Mouse (Mus musculus) hindbrain, embryonic 15.5 days (tissue): ENCODE data around the gene Mettl22. TPM values are rescaled to one million over a fixed set of nuclear protein-coding genes. Genes with fewer than 3 reads are reported as not detected.
A peak's percentile ranks its signal among the peaks of the same experiment; 100 is the strongest.

Experiments
- ATAC-seq: fragments of 200-750 bp; cut with Nextera tagmentation; 2 replicates; pipeline ENCODE4 v1.8.0; 2017; ENCODE audit warnings: low read depth, moderate number of reproducible peaks, moderate TSS enrichment; ENCODE audit not compliant: low FRiP score
- H3K27ac ChIP-seq: fragments of 300-500 bp; sonication (generic); replicated peaks from 2 replicates; pipeline ENCODE4 v1.5.1; 2015; ENCODE audit warnings: mild to moderate bottlenecking, inconsistent platforms
- H3K27me3 ChIP-seq: fragments of 300-500 bp; sonication (generic); 2 replicates; pipeline ENCODE4 v1.6.1; 2015; ENCODE audit warnings: control low read depth, inconsistent platforms
- H3K36me3 ChIP-seq: fragments of 300-500 bp; sonication (generic); 2 replicates; pipeline ENCODE4 v1.6.1; 2015; ENCODE audit warnings: control low read depth, inconsistent platforms
- H3K4me1 ChIP-seq: fragments of 300-500 bp; sonication (generic); replicated peaks from 2 replicates; pipeline ENCODE4 v1.6.1; 2015; ENCODE audit warnings: control low read depth, inconsistent platforms
- H3K4me2 ChIP-seq: fragments of 300-500 bp; sonication (generic); 2 replicates; pipeline ENCODE4 v1.6.1; 2015; ENCODE audit warnings: moderate library complexity, mild to moderate bottlenecking, inconsistent platforms
- H3K4me3 ChIP-seq: fragments of 300-500 bp; sonication (generic); 2 replicates; pipeline ENCODE4 v1.5.1; 2015; ENCODE audit warnings: mild to moderate bottlenecking, inconsistent platforms
- H3K9ac ChIP-seq: fragments of 300-500 bp; sonication (generic); 2 replicates; pipeline ENCODE4 v1.6.1; 2015; ENCODE audit warnings: inconsistent platforms
- H3K9me3 ChIP-seq: fragments of 300-500 bp; sonication (generic); 2 replicates; pipeline ENCODE4 v1.6.1; 2016; ENCODE audit warnings: control low read depth, inconsistent platforms
- WGBS: fragments of 180-500 bp; shearing (Covaris S2); methylation state at CpG from one replicate; pipeline ENCODE4 v1.1.7; 2015; 5-methylcytosine and 5-hydroxymethylcytosine counted together
- polyA plus RNA-seq: library from polyadenylated mRNA; unstranded; fragments of >200 nt; fragmentation: Nextera tagmentation; extraction: Ambion mirVana; gene quantifications from 2 replicates; pipeline ENCODE4 v1.2.1, GENCODE M21; 2015

Mettl22 gene
- polyA plus RNA-seq, 1 experiment from 2014 or later = 51.7 TPM

GRCm38 (mm10) chr16:8458391-8458790 lies 12.2 kb upstream of the Mettl22 start:
- Histone ChIP-seq H3K27me3 (no peaks in the 10 kb centered on the region), H3K4me3 (no peak overlapping the region), H3K27ac (no peak overlapping the region), H3K36me3 (no peaks in the 10 kb centered on the region), H3K4me2 (no peak overlapping the region), H3K9me3 (no peaks in the 10 kb centered on the region), H3K4me1 (0 out of 2 replicates have a peak, but pooled peaks cover 3% of the 10 kb centered on the region), H3K9ac (no peak overlapping the region)
- WGBS = 94% methylated on average over 4 of the region's 4 CpGs
- ATAC-seq = no peak

DNA sequence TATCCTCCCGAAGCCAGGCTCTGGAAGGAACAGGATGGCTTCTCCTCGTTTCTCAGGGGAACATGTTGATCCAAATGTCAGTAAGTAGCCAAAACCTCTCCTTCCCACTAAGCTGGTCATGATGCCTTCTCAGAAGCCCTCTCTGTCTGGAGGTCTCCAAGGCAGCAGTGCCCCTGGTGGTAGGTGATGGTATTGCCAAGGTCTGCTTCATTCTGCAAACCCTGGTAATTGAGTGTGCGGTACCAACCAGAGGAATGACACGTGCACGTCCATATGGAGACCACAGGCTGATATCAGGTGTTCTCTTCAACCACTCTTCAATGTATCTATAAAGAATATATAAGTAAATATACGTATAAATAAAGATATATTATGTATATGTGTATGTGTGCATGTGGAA lies 11.5 kb upstream of the Mettl22 start:
- no peaks in the 10 kb centered on the region for H3K9me3 ChIP-seq
- no peaks in the 10 kb centered on the region for H3K27me3 ChIP-seq
- H3K4me2 ChIP-seq = no peak overlapping the region
- WGBS = 39% methylated on average over 6 of the region's 6 CpGs
- H3K36me3 ChIP-seq = no peaks in the 10 kb centered on the region
- no peak overlapping the region for H3K27ac ChIP-seq
- no peak for ATAC-seq
- no peak overlapping the region for H3K9ac ChIP-seq
- H3K4me1 ChIP-seq = 0 out of 2 replicates have a peak, but pooled peaks cover 3% of the 10 kb centered on the region
- no peak overlapping the region for H3K4me3 ChIP-seq

DNA sequence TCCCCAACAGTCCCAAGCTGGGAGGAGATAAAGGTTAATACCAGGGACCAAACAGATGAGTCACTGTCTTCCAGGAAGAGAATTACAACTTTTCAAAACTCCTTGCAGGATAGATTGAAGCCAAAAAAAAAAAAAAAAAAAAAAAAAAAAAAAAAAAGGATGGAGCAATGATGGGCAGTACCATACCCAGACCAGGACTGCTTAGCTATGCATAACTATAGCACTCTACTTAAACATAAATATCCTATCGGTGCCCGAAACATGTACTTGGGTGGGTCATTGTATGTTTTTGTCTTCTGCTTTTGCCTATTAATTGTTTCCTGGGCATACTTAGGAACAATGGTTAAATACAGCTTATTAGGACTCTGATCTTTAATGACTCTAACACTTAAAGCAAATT lies 456 bp upstream of the Mettl22 start:
- WGBS = 83% methylated on average over 2 of the region's 2 CpGs
- H3K9ac ChIP-seq = peak overlapping the region; percentile 80; the same call in 1 of the 2 replicates
- ATAC-seq = peak; percentile 47; the same call in 1 of the 2 replicates
- peaks cover 5% of the 10 kb centered on the region; the same call in 1 of the 2 replicates for H3K36me3 ChIP-seq
- H3K9me3 ChIP-seq = no peaks in the 10 kb centered on the region
- peaks cover 14% of the 10 kb centered on the region for H3K4me1 ChIP-seq
- no peaks in the 10 kb centered on the region for H3K27me3 ChIP-seq
- H3K27ac ChIP-seq = no peak overlapping the region
- H3K4me3 ChIP-seq = peak overlapping the region; percentile 87
- peak overlapping the region; percentile 80 for H3K4me2 ChIP-seq

- H3K4me1 ChIP-seq = peaks cover 7% of the 10 kb centered on the region; the same call in 1 of the 2 replicates
- H3K4me3 ChIP-seq = no peak overlapping the region
- no peaks in the 10 kb centered on the region for H3K27me3 ChIP-seq
- no peak overlapping the region for H3K4me2 ChIP-seq
- no peak for ATAC-seq
- no peak overlapping the region for H3K27ac ChIP-seq
- H3K9ac ChIP-seq = no peak overlapping the region
- peaks cover 38% of the 10 kb centered on the region for H3K36me3 ChIP-seq
- no peaks in the 10 kb centered on the region for H3K9me3 ChIP-seq
- WGBS = 93% methylated on average over 9 of the region's 9 CpGs
Observed at GRCm38 (mm10) chr16:8487396-8488005, 16.9 kb downstream of the Mettl22 start.

- Histone ChIP-seq H3K27me3 (no peaks in the 10 kb centered on the region), H3K4me3 (no peak overlapping the region), H3K4me1 (peaks cover 7% of the 10 kb centered on the region; the same call in 1 of the 2 replicates), H3K36me3 (peaks cover 25% of the 10 kb centered on the region), H3K9me3 (no peaks in the 10 kb centered on the region), H3K9ac (no peak overlapping the region), H3K27ac (0 out of 2 replicates have a peak overlapping the region, but pooled peaks have one; percentile 9), H3K4me2 (no peak overlapping the region)
- ATAC-seq = no peak
- 70% methylated on average over 5 of the region's 5 CpGs for WGBS
Observed at GRCm38 (mm10) chr16:8489340-8489739, 18.8 kb downstream of the Mettl22 start.

- no peak overlapping the region for H3K27ac ChIP-seq
- no peak overlapping the region for H3K4me2 ChIP-seq
- no peak for ATAC-seq
- WGBS = 32% methylated on average over 13 of the region's 13 CpGs
- no peaks in the 10 kb centered on the region for H3K9me3 ChIP-seq
- H3K27me3 ChIP-seq = peaks cover 2% of the 10 kb centered on the region; the same call in 1 of the 2 replicates
- no peak overlapping the region for H3K9ac ChIP-seq
- no peak overlapping the region for H3K4me3 ChIP-seq
- peaks cover 13% of the 10 kb centered on the region; the same call in 1 of the 2 replicates for H3K36me3 ChIP-seq
- H3K4me1 ChIP-seq = peaks cover 7% of the 10 kb centered on the region; the same call in 1 of the 2 replicates
Observed at GRCm38 (mm10) chr16:8491743-8492490, 21.3 kb downstream of the Mettl22 start.

DNA sequence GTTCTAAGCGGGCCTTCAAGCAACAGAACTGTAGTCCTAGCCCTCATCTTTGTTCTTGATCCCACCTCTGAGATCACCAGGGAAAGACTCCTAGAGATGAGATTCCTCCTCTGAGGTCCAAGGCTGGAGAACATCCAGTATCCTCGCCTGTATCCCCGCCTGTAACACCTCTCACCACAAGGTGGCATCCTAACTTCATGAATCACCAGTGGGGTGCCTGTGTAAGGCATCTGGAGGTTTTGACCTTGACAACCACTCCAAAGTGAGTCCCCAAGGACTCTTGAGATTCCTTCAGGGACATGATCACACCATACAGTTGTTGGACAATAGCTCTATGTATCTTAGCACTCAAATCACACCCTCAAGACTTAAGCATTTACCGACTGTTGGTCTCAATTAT lies 23.7 kb downstream of the Mettl22 start:
- Histone ChIP-seq H3K4me2 (no peak overlapping the region), H3K9ac (no peak overlapping the region), H3K27me3 (peaks cover 2% of the 10 kb centered on the region; the same call in 1 of the 2 replicates), H3K36me3 (no peaks in the 10 kb centered on the region; the same call in 1 of the 2 replicates), H3K27ac (no peak overlapping the region), H3K9me3 (no peaks in the 10 kb centered on the region), H3K4me3 (no peak overlapping the region), H3K4me1 (peaks cover 7% of the 10 kb centered on the region; the same call in 1 of the 2 replicates)
- peak; percentile 73; the same call in 1 of the 2 replicates for ATAC-seq
- WGBS = 18% methylated on average over 4 of the region's 4 CpGs

DNA sequence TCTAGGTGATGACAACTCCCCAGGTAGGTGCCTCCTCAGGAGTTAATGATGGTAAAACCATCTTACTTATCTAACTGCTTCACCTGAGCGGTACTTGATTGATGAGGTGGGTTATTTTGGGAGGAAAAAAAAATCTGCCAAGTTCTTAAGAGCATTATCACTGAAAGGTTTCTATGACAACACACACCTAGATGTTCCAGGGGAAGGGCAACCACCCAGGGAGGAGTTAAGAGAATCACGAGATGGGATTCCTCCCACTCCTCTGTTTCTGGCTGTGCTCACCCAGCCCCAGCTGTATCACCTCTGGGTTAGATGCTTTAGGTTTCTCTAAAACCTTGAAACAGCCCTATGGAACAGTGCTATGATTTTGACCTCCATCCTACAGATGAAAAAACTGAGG lies 26.4 kb downstream of the Mettl22 start:
- 58% methylated on average over 2 of the region's 2 CpGs for WGBS

GRCm38 (mm10) chr16:8504271-8504670 lies 33.7 kb downstream of the Mettl22 start:
- Histone ChIP-seq H3K36me3 (no peaks in the 10 kb centered on the region), H3K4me3 (no peak overlapping the region), H3K9ac (no peak overlapping the region), H3K27ac (no peak overlapping the region), H3K4me2 (no peak overlapping the region), H3K9me3 (no peaks in the 10 kb centered on the region), H3K4me1 (no peaks in the 10 kb centered on the region), H3K27me3 (no peaks in the 10 kb centered on the region)
- 34% methylated on average over 2 of the region's 2 CpGs for WGBS
- no peak for ATAC-seq

More for the DNA sequence above, 26.4 kb downstream of the Mettl22 start:
- Histone ChIP-seq H3K36me3 (no peaks in the 10 kb centered on the region), H3K27ac (no peak overlapping the region), H3K9ac (no peak overlapping the region), H3K4me3 (no peak overlapping the region), H3K27me3 (peaks cover 2% of the 10 kb centered on the region; the same call in 1 of the 2 replicates), H3K4me2 (no peak overlapping the region), H3K9me3 (no peaks in the 10 kb centered on the region), H3K4me1 (0 out of 2 replicates have a peak, but pooled peaks cover 3% of the 10 kb centered on the region)
- ATAC-seq = no peak

- no peak for ATAC-seq
- Histone ChIP-seq H3K4me3 (no peak overlapping the region), H3K4me2 (no peak overlapping the region), H3K9ac (no peak overlapping the region), H3K27ac (no peak overlapping the region), H3K36me3 (no peaks in the 10 kb centered on the region), H3K4me1 (peaks cover 19% of the 10 kb centered on the region), H3K9me3 (no peaks in the 10 kb centered on the region), H3K27me3 (no peaks in the 10 kb centered on the region)
- WGBS = 69% methylated on average over 5 of the region's 5 CpGs
Observed at GRCm38 (mm10) chr16:8509894-8510293, 39.3 kb downstream of the Mettl22 start.

- no peaks in the 10 kb centered on the region for H3K9me3 ChIP-seq
- WGBS = 0% methylated on average over 5 of the region's 5 CpGs
- no peaks in the 10 kb centered on the region for H3K27me3 ChIP-seq
- H3K36me3 ChIP-seq = no peaks in the 10 kb centered on the region
- H3K9ac ChIP-seq = peak overlapping the region; percentile 65
- H3K4me1 ChIP-seq = peaks cover 38% of the 10 kb centered on the region
- H3K4me2 ChIP-seq = peak overlapping the region; percentile 66
- no peak for ATAC-seq
- H3K4me3 ChIP-seq = peak overlapping the region; percentile 76
- no peak overlapping the region; the same call in 1 of the 2 replicates for H3K27ac ChIP-seq
Observed at GRCm38 (mm10) chr16:8512830-8513229, 42.2 kb downstream of the Mettl22 start.
